Mouse (Mus musculus) skeletal muscle tissue, adult 2 months (tissue): Measurements from ENCODE around the gene Dpp8.

Source experiments
- DNase-seq: peaks from one replicate; pipeline ENCODE4 v3.0.0-alpha.2; 2012; ENCODE audit warnings: low read depth, low spot score

The Dpp8 gene

DNA sequence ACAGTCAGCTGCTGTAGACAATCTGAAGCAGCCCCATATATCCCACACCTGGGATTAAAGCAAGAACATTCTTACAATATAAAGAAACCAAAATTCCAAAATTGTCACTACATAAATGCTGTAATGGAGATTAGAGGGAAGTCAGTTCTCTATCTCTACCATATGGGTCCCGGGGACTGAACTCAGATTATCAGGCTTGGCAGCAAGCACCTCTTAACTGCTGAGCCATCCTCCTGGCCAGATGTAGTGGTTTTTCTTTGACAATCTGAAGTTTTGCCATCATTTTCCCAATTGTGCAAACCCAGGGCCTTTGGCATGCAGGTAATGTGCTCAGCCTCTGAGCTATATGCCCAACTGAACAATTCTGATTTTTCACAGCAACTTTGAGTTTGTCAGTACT lies 53.1 kb downstream of the Dpp8 start:
- DNase-seq: no peak

GRCm38 (mm10) chr9:65086801-65087200 lies 54.6 kb downstream of the Dpp8 start:
- DNase-seq: no peak

DNA sequence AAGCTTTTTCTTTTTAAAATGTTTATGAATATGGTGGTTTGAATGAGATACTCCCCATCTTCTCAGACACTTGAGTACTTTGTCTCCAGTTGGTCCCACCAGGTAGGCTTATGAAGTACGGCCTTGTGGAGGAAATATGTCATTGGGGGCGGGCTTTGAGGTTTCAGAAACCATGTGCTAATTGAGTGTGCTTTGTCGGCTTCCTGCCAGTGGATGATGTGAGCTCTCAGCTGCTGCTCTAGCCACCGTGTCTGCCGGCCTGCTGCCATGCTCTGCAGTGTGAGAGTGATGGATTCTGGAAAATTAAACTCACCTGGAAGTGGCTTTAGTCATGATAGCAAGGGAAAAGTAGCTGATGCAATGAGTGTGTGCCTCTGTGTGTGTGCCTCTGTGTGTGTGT lies 55.3 kb downstream of the Dpp8 start:
- DNase-seq: no peak

DNA sequence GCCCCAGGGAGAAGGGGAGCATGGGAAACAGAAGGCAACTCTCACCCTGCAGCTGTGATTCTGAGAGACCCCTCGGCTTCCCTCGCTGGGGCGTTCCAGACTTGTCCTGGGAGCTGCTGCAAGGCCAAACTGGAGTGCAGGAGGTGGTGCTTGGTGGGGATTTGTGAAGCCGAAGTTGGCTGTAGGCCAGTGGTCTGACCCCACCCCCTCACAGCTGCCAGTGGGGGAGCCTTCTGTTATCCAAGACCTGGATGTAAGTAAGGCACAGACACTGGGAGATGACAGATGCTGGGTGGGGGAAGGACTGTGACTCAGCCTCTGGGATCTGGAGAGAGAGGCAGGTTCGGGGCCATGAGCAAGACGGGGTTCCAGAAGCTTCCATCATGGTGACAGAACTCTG lies 62.0 kb downstream of the Dpp8 start:
- DNase-seq: peak; percentile 74

DNA sequence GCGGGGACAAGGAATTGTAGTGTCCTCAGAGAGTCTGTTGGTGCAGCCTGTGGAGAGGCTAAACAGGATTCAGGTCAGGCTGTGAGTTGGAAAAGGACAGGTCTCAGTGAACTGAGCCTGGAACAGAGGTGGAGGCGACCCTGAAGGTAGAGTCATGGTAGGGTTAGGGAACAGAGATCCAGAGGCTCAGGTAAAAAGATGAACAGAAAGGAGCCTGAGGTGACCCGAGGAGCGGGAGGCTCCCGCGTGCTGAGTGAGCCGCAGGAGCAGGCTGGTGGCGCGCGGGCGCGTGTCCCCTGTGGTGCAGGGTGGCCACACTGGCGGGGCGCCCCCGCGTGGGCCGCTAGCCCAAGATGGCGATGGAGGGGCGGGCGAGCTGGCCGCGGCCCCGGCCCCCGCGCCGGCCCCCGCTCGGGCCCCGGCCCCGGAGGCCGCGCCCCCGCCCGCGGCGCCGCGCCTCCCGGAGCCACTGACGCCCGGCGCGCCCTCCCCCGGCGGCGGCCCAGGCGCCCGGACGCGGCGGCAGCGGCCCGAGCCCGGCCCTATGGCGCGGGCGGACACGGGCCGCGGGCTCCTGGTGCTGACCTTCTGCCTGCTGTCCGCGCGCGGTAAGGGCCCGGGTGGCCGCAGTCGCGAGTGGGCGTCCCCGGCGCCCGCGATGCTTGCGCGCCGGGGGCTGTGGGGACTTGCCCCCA lies 68.9 kb downstream of the Dpp8 start, which contains the start of gene Igdcc4:
Igdcc4 (plus strand) TSS at position 496 of the 695 bp plus-strand sequence.
- no peak for DNase-seq

- no peak for DNase-seq
These were observed 69.6 kb downstream of the Dpp8 start for GRCm38 (mm10) chr9:65101686-65102376.

GRCm38 (mm10) chr9:65102377-65103172 lies 70.4 kb downstream of the Dpp8 start:
- no peak for DNase-seq

- no peak for DNase-seq
These were observed 71.0 kb downstream of the Dpp8 start for GRCm38 (mm10) chr9:65103173-65103752.

DNA sequence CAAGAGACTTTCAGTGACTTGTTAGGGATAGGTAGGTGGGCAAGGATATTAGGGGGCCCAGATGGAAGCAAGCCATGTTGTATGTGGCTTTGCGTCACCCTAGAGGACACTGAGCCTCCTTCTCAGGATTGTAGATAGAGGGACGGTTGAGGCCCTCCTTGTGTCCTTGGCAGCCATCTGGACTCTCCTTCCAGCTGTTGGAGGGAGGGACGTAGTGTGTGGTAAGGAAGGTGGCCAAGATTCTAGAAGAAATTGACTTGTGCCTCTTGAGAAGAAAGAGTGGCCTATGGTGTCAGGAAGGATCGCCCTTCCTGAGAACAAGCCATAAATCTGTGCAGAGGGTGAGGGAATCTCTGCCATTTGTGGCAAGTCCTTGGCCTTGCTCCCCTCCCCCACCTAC lies 74.6 kb downstream of the Dpp8 start:
- no peak for DNase-seq

GRCm38 (mm10) chr9:65107893-65108292 lies 75.7 kb downstream of the Dpp8 start:
- DNase-seq: no peak

DNA sequence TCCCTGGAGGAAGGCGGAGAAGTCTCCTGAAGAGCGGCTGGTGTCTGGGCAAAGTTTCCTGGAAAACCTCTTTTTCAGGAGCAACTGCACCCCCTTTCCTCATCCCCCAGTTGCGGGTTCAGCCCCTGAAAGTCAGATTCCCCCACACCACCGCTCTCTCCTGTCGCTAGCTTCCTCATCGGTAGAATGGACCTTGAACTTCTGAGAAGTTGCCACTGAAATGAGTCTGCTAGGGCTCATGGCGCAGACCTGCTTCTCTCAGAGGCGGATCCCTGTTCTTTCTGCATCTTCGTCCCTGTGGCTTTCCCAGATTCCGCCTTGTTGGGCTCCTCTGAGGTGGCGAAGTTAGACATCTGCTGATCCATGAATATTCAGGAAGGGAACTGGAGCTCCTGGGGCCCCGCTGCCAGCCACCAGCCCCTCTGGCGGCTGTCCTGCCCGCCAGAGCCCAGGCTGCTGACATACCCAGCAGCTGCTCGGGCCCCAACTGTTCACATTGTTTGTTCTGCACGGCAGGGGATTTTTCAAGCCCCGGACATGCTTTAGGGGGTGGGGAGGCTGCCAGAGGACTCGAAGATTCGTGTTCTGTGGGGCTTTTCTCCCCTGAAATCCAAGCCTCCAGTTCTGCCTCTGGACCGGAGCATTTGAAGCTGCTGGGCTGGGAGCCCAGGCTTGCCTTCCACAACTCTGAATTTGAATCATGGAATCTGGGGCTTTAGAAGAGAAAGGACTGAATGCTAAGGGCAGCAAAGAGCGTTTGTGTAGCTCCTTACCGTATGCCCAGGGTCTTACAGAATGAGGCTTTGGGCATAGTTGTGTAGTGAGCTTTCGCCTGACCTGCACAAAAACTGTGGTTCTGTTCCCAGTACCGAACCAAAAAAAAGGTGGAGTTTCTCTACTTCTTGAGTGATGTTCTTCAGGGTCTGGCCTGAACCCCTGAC lies 77.2 kb downstream of the Dpp8 start:
- no peak for DNase-seq

- no peak for DNase-seq
These were observed 79.5 kb downstream of the Dpp8 start for GRCm38 (mm10) chr9:65111698-65112097.

DNA sequence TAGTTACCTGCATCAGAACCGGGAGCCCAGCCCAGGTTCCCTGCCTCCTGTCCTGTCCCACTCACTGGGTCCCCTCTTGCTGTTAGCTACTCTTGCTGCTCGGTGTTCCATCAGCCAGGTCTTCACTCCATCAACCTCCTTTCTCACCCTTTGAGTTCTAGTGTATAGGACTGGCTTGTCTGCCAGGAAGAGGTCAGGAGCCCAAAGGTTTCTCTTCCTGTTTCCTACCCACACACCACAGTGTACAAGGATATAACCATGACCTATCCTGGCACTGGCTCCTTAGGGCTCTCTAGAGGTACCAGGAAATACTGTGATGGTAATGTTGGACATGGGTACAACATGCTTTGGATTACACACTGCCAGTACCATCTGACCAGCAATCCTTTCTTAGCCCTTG lies 81.5 kb downstream of the Dpp8 start:
- DNase-seq: no peak

DNA sequence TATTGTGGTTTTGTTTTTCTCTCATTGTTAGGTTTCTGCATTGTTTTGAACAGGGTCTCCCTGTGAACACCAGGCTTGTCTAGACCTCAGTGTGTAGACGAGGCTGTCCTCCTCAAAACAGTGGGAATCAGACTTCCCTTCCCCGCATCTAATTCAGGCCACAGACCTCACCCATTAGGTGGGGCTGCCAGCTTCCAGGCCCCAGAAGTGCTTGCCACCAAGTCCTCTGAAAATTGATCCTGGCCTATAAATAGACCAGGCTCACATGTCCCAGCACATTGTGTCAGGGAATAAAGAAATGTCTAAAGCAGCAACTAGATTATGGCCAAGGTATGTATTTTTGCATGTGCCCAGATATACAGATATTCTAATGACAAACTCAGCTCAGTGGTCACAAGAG lies 83.7 kb downstream of the Dpp8 start:
- peak; percentile 71 for DNase-seq

GRCm38 (mm10) chr9:65117516-65117915 lies 85.3 kb downstream of the Dpp8 start:
- DNase-seq: no peak

GRCm38 (mm10) chr9:65120935-65121334 lies 88.7 kb downstream of the Dpp8 start:
- DNase-seq: peak; percentile 68

GRCm38 (mm10) chr9:65122545-65122944 lies 90.3 kb downstream of the Dpp8 start:
- no peak for DNase-seq

DNA sequence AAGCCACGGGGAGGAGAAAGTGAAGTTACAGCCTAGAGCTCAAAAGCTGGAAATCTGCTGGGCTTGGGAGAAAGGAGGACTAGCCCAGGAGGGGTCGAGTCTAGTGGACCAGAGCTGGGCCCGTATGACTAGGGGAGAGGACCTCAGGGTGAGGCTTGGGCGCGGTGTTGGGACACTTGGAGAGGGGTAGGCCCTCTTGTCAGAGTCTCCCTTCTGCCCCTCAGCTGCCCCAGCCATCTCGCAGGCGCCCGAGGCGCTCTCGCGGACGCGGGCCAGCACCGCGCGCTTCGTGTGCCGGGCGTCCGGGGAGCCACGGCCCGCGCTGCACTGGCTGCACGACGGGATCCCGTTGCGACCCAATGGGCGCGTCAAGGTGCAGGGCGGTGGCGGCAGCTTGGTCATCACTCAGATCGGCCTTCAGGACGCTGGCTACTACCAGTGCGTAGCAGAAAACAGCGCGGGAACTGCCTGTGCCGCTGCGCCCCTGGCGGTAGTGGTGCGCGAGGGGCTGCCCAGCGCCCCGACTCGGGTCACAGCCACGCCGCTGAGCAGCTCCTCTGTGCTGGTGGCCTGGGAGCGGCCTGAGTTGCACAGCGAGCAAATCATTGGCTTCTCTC lies 91.4 kb downstream of the Dpp8 start:
- no peak for DNase-seq

DNA sequence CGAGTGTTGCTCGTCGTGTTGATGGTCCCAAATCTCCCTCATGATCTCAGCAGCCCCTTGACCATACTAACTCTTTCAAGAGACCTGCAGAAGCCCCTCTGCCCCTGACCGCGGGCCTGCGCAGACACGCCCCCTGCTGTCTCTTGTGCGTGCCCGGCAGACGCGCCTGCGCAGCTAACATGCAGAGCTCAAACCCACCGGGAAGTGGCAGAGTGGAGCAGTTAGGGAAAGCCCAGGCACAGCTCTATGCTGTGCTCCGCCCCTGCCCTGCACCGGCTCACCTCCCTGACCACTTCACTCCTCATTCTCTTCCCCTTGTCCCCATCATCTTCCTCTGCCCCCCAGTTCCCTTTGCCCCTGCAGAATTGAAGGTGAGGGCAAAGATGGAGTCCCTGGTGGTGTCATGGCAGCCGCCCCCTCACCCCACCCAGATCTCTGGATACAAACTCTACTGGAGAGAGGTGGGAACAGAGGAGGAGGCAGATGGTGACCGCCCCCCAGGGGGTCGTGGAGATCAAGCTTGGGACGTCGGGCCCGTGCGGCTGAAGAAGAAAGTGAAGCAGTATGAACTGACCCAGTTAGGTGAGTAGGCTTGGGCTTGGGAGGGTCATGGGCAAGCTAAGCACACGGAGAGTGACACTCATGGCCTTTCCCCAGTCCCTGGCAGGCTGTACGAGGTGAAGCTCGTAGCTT lies 96.1 kb downstream of the Dpp8 start:
- DNase-seq: no peak

DNA sequence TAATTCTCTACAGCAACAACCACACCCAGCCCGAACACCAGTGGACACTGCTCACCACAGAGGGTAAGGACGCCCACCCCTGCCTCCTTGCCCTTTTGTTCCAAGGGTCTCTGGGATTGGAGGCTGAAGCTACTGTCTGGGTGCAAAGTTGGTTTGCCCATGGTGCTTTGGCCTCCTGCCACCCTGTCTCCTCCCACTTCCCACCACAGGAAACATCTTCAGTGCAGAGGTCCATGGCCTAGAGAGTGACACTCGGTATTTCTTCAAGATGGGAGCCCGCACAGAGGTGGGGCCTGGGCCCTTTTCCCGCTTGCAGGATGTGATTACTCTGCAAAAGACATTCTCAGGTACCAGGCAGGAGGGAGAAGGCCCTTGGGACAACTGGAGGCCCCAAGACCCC lies 99.5 kb downstream of the Dpp8 start:
- no peak for DNase-seq
